Mouse (Mus musculus) spleen, postnatal 10 days (tissue): ENCODE data around the gene Gm20431.
"Not testable (repeated sequence)": the region's sequence is repeated elsewhere in the genome, so short reads cannot be mapped to it uniquely, and the experiment has no call there.

Source experiments
- DNase-seq, 2 experiments: peaks; one replicate each; pipeline ENCODE4 v3.0.0; 2021 to 2022; ENCODE audit warnings: low spot score in 2 of 2

Gm20431 gene

GRCm38 (mm10) chr2:167660611-167660971 is 705 bp downstream of the Gm20431 start:
- DNase-seq, result peak; percentile 42 to 43

- DNase-seq, result peak; percentile 41 to 56
Measured at GRCm38 (mm10) chr2:167659847-167660610, 1.3 kb downstream of the Gm20431 start.

GRCm38 (mm10) chr2:167659177-167659846 is 2.0 kb downstream of the Gm20431 start:
- peak in 1 of 2 experiments; percentile 18 for DNase-seq

- no peak for DNase-seq
Measured at GRCm38 (mm10) chr2:167658712-167659111, 2.6 kb downstream of the Gm20431 start.

GRCm38 (mm10) chr2:167657973-167658372 is 3.3 kb downstream of the Gm20431 start:
- DNase-seq, result no peak

GRCm38 (mm10) chr2:167656629-167657478 is 4.4 kb downstream of the Gm20431 start:
- peak; percentile 54 to 78 for DNase-seq

- DNase-seq, result no peak
Measured at GRCm38 (mm10) chr2:167654911-167655600, 6.2 kb downstream of the Gm20431 start.

- no peak for DNase-seq
Measured at GRCm38 (mm10) chr2:167652694-167653093, 8.6 kb downstream of the Gm20431 start.

GRCm38 (mm10) chr2:167651622-167652021 is 9.7 kb downstream of the Gm20431 start:
- DNase-seq, result no peak

- DNase-seq, result peak in 1 of 2 experiments; percentile 40
Measured at GRCm38 (mm10) chr2:167649290-167650032, 11.8 kb downstream of the Gm20431 start.

- DNase-seq, result no peak
Measured at GRCm38 (mm10) chr2:167646411-167646810, 14.9 kb downstream of the Gm20431 start.

GRCm38 (mm10) chr2:167643356-167644052 is 17.8 kb downstream of the Gm20431 start:
- not testable (repeated sequence) for DNase-seq

GRCm38 (mm10) chr2:167642164-167642563 is 19.1 kb downstream of the Gm20431 start:
- DNase-seq, result no peak

- peak; percentile 53 to 76 for DNase-seq
Measured at GRCm38 (mm10) chr2:167641337-167641736, 20.0 kb downstream of the Gm20431 start.

GRCm38 (mm10) chr2:167640279-167640678 is 21.0 kb downstream of the Gm20431 start:
- peak; percentile 52 to 82 for DNase-seq

GRCm38 (mm10) chr2:167634865-167635512 is 26.3 kb downstream of the Gm20431 start:
- DNase-seq, result no peak

- DNase-seq, result peak; percentile 91 to 97
Measured at GRCm38 (mm10) chr2:167634338-167634770, 26.9 kb downstream of the Gm20431 start.

- no peak for DNase-seq
Measured at GRCm38 (mm10) chr2:167633537-167633872, 27.8 kb downstream of the Gm20431 start.

GRCm38 (mm10) chr2:167632731-167633536 is 28.4 kb downstream of the Gm20431 start:
- no peak for DNase-seq
